26 mouse cellular contexts compared by ENCODE assay signal in genomic region chr8:115888278-115888677, GRCm38 (mm10).
"Had no signal": no experiment of that assay in that cellular context is flagged by ENCODE, and none has a peak within 500 bp of the region (broad histone marks: within the 10 kb centered on the region; RNA-seq: fewer than 3 reads in every experiment).

No protein-coding gene starts in this region.

- H3K4me1 ChIP-seq: heart, embryonic 13.5 days; heart, embryonic 15.5 days; hindbrain, embryonic 13.5 days; hindbrain, embryonic 15.5 days; kidney, embryonic 15.5 days; limb, embryonic 15.5 days; liver, embryonic 12.5 days had no signal

- H3K4me2 ChIP-seq: heart, embryonic 11.5 days; heart, embryonic 13.5 days; heart, embryonic 15.5 days; hindbrain, embryonic 13.5 days; hindbrain, embryonic 15.5 days; kidney, embryonic 15.5 days; limb, embryonic 13.5 days; limb, embryonic 15.5 days; liver, embryonic 12.5 days had no signal

- H3K9me3 ChIP-seq: heart, embryonic 13.5 days; heart, embryonic 15.5 days; hindbrain, embryonic 13.5 days; hindbrain, embryonic 15.5 days; kidney, embryonic 15.5 days; limb, embryonic 13.5 days; limb, embryonic 15.5 days; liver, embryonic 12.5 days had no signal

- H3K9ac ChIP-seq: heart, embryonic 13.5 days; heart, embryonic 15.5 days; hindbrain, embryonic 13.5 days; hindbrain, embryonic 15.5 days; kidney, embryonic 15.5 days; limb, embryonic 13.5 days; limb, embryonic 15.5 days; liver, embryonic 12.5 days; liver, embryonic 14.5 days had no signal

- DNase-seq: gastrocnemius, postnatal 14 days; gastrocnemius, postnatal 36 days; heart, adult 2 months; heart, postnatal 14 days; heart, postnatal 36 days; kidney, adult 11 months; kidney, adult 2 months; kidney, adult 9 months; kidney, postnatal 14 days; kidney, postnatal 36 days; layer of hippocampus, adult 9-11 months; layer of hippocampus, postnatal 36 days; left cerebral cortex, postnatal 4 days had no signal

- ATAC-seq: hindbrain, postnatal 0 days; intestine, embryonic 16.5 days; liver, embryonic 12.5 days had no signal

- H3K27ac ChIP-seq: heart, adult 2 months; heart, embryonic 13.5 days; heart, embryonic 15.5 days; hindbrain, embryonic 13.5 days; hindbrain, embryonic 15.5 days; hindbrain, postnatal 0 days; kidney, embryonic 15.5 days; kidney, postnatal 0 days; limb, embryonic 13.5 days; limb, embryonic 15.5 days; liver, embryonic 12.5 days; liver, embryonic 14.5 days had no signal

- H3K4me3 ChIP-seq: heart, adult 2 months; heart, embryonic 13.5 days; heart, embryonic 15.5 days; hindbrain, embryonic 13.5 days; hindbrain, embryonic 15.5 days; kidney, embryonic 15.5 days; limb, embryonic 13.5 days; limb, embryonic 15.5 days; liver, embryonic 12.5 days had no signal

- H3K36me3 ChIP-seq: heart, embryonic 13.5 days; heart, embryonic 15.5 days; hindbrain, embryonic 13.5 days; hindbrain, embryonic 15.5 days; kidney, embryonic 15.5 days; limb, embryonic 13.5 days; limb, embryonic 15.5 days; liver, embryonic 12.5 days had no signal

- H3K27me3 ChIP-seq: heart, embryonic 13.5 days; heart, embryonic 15.5 days; hindbrain, embryonic 13.5 days; hindbrain, embryonic 15.5 days; limb, embryonic 13.5 days; limb, embryonic 15.5 days; liver, embryonic 12.5 days had no signal
